Mouse (Mus musculus): ENCODE results near the gene Gas2l2.

DNA sequence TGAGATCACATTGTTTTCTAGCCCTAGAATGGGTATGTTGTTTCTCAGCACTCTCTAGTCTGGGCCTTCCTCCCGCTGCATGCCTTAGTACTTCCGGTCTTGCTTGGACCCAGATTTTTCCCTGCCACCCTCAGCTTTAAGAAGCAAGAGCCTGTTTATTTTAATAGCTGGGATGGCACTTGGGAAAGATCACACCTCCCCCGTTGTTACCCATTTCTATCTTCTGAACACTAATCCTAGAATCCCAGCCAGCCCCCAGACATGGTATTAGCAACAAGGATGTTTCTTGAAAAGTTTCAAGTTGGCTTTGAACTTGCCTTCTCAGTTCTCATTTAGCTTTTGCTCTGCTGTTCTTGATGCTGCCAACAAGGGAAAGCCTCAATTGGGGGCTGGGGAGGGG lies 22.9 kb downstream of the Gas2l2 start:
- no peak for TF ChIP-seq POLR2A (IDR thresholded peaks at IDR 0.05; ENCODE audit: borderline replicate concordance, control insufficient read depth, low read depth, low read length)
- TF ChIP-seq CTCF (IDR thresholded peaks at IDR 0.05; ENCODE audit: control insufficient read depth, insufficient read depth, low read length): no peak

Measured in bone marrow, adult 2 months (tissue).